Mouse (Mus musculus) lung, postnatal 0 days (tissue): ENCODE measurements around the gene Slc22a18.

ENCODE experiments used
- CTCF ChIP-seq: IDR thresholded peaks from 2 replicates; pipeline ENCODE4 v1.5.1; 2016; ENCODE audit warnings: antibody characterized with exemption, mild to moderate bottlenecking
- EP300 ChIP-seq: IDR thresholded peaks from 2 replicates; pipeline ENCODE4 v1.6.1; 2016; ENCODE audit warnings: antibody characterized with exemption, mild to moderate bottlenecking, control low read depth

DNA sequence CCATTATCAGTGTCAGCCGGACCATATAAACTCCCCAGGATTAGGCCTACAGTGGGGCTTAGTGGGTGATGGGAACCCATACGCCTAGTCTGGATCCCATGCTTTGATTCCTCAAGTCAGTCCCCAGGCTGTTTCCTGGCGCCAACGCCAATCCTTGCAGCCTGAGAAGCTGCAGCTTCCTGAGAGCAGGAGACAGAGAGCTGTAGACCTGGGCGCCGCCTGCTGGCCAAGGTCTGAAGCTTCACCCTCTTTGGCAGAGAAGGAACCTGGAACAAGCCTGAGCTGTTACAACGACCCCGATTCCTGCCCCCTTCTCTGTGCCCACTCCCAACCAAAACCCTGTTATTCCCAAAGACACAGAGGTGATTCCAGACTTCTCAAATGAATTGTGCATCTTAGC, 3.6 kb upstream of the Slc22a18 start:
- peak; percentile 93 for TF ChIP-seq CTCF
- no peak for TF ChIP-seq EP300
